Mouse (Mus musculus): ENCODE results near the gene Sirt7.

GRCm38 (mm10) chr11:120665406-120665805 lies 40.4 kb upstream of the Sirt7 start:
- no peak for TF ChIP-seq FLI1 (IDR thresholded peaks at IDR 0.05; ENCODE audit: low read length)
- TF ChIP-seq GATA1 (IDR thresholded peaks at IDR 0.05; ENCODE audit: borderline replicate concordance, low read length), result no peak

Data from megakaryocyte, embryonic 14.5 days (primary cell).